Mouse (Mus musculus): Measurements from ENCODE around the gene Scnn1a.

The Scnn1a gene

GRCm38 (mm10) chr6:125318981-125319918 is 1.2 kb upstream of the Scnn1a start:
- Histone ChIP-seq H3K36me3 (ENCODE audit: control insufficient read depth, insufficient read depth, low read length, poor library complexity, severe bottlenecking) (no peaks in the 10 kb centered on the region), H3K27me3 (ENCODE audit: control insufficient read depth, insufficient read depth, low read length, poor library complexity, severe bottlenecking) (no peaks in the 10 kb centered on the region)
- no peak for DNase-seq (ENCODE audit: low read depth, low spot score)

GRCm38 (mm10) chr6:125319919-125320296 is 551 bp upstream of the Scnn1a start:
- no peak for DNase-seq (ENCODE audit: low read depth, low spot score)
- Histone ChIP-seq H3K36me3 (ENCODE audit: control insufficient read depth, insufficient read depth, low read length, poor library complexity, severe bottlenecking) (no peaks in the 10 kb centered on the region), H3K27me3 (ENCODE audit: control insufficient read depth, insufficient read depth, low read length, poor library complexity, severe bottlenecking) (no peaks in the 10 kb centered on the region)

- no peak for DNase-seq (ENCODE audit: low read depth, low spot score)
- H3K27me3 ChIP-seq (ENCODE audit: control insufficient read depth, insufficient read depth, low read length, poor library complexity, severe bottlenecking): no peaks in the 10 kb centered on the region
- no peaks in the 10 kb centered on the region for H3K36me3 ChIP-seq (ENCODE audit: control insufficient read depth, insufficient read depth, low read length, poor library complexity, severe bottlenecking)
These were observed 826 bp downstream of the Scnn1a start for GRCm38 (mm10) chr6:125321114-125321855.

GRCm38 (mm10) chr6:125322794-125323193 is 2.3 kb downstream of the Scnn1a start:
- no peaks in the 10 kb centered on the region for H3K36me3 ChIP-seq (ENCODE audit: control insufficient read depth, insufficient read depth, low read length, poor library complexity, severe bottlenecking)
- DNase-seq (ENCODE audit: low read depth, low spot score): no peak
- no peaks in the 10 kb centered on the region for H3K27me3 ChIP-seq (ENCODE audit: control insufficient read depth, insufficient read depth, low read length, poor library complexity, severe bottlenecking)

- no peaks in the 10 kb centered on the region for H3K27me3 ChIP-seq (ENCODE audit: control insufficient read depth, insufficient read depth, low read length, poor library complexity, severe bottlenecking)
- no peaks in the 10 kb centered on the region for H3K36me3 ChIP-seq (ENCODE audit: control insufficient read depth, insufficient read depth, low read length, poor library complexity, severe bottlenecking)
- no peak for DNase-seq (ENCODE audit: low read depth, low spot score)
These were observed 3.1 kb downstream of the Scnn1a start for GRCm38 (mm10) chr6:125323547-125323946.

- Histone ChIP-seq H3K27me3 (ENCODE audit: control insufficient read depth, insufficient read depth, low read length, poor library complexity, severe bottlenecking) (no peaks in the 10 kb centered on the region), H3K36me3 (ENCODE audit: control insufficient read depth, insufficient read depth, low read length, poor library complexity, severe bottlenecking) (no peaks in the 10 kb centered on the region)
- no peak for DNase-seq (ENCODE audit: low read depth, low spot score)
These were observed 4.9 kb downstream of the Scnn1a start for GRCm38 (mm10) chr6:125325337-125325736.

GRCm38 (mm10) chr6:125328243-125328642 is 7.8 kb downstream of the Scnn1a start:
- no peaks in the 10 kb centered on the region for H3K36me3 ChIP-seq (ENCODE audit: control insufficient read depth, insufficient read depth, low read length, poor library complexity, severe bottlenecking)
- DNase-seq (ENCODE audit: low read depth, low spot score): peak; percentile 42
- H3K27me3 ChIP-seq (ENCODE audit: control insufficient read depth, insufficient read depth, low read length, poor library complexity, severe bottlenecking): no peaks in the 10 kb centered on the region

- no peak for DNase-seq (ENCODE audit: low read depth, low spot score)
- no peaks in the 10 kb centered on the region for H3K27me3 ChIP-seq (ENCODE audit: control insufficient read depth, insufficient read depth, low read length, poor library complexity, severe bottlenecking)
These were observed 10.3 kb downstream of the Scnn1a start for GRCm38 (mm10) chr6:125330626-125331326.

GRCm38 (mm10) chr6:125333112-125333899 is 12.8 kb downstream of the Scnn1a start:
- no peak for DNase-seq (ENCODE audit: low read depth, low spot score)
- Histone ChIP-seq H3K27me3 (ENCODE audit: control insufficient read depth, insufficient read depth, low read length, poor library complexity, severe bottlenecking) (no peaks in the 10 kb centered on the region), H3K36me3 (ENCODE audit: control insufficient read depth, insufficient read depth, low read length, poor library complexity, severe bottlenecking) (no peaks in the 10 kb centered on the region)

More at GRCm38 (mm10) chr6:125330626-125331326, 10.3 kb downstream of the Scnn1a start:
- H3K36me3 ChIP-seq (ENCODE audit: control insufficient read depth, insufficient read depth, low read length, poor library complexity, severe bottlenecking): no peaks in the 10 kb centered on the region

GRCm38 (mm10) chr6:125334356-125334755 is 13.9 kb downstream of the Scnn1a start:
- no peak for DNase-seq (ENCODE audit: low read depth, low spot score)
- no peaks in the 10 kb centered on the region for H3K27me3 ChIP-seq (ENCODE audit: control insufficient read depth, insufficient read depth, low read length, poor library complexity, severe bottlenecking)
- no peaks in the 10 kb centered on the region for H3K36me3 ChIP-seq (ENCODE audit: control insufficient read depth, insufficient read depth, low read length, poor library complexity, severe bottlenecking)

GRCm38 (mm10) chr6:125338791-125339660 is 18.6 kb downstream of the Scnn1a start:
- DNase-seq (ENCODE audit: low read depth, low spot score): no peak
- Histone ChIP-seq H3K27me3 (ENCODE audit: control insufficient read depth, insufficient read depth, low read length, poor library complexity, severe bottlenecking) (no peaks in the 10 kb centered on the region; the same call in 1 of the 2 replicates), H3K36me3 (ENCODE audit: control insufficient read depth, insufficient read depth, low read length, poor library complexity, severe bottlenecking) (no peaks in the 10 kb centered on the region)

- DNase-seq (ENCODE audit: low read depth, low spot score): no peak
- H3K36me3 ChIP-seq (ENCODE audit: control insufficient read depth, insufficient read depth, low read length, poor library complexity, severe bottlenecking): no peaks in the 10 kb centered on the region
- H3K27me3 ChIP-seq (ENCODE audit: control insufficient read depth, insufficient read depth, low read length, poor library complexity, severe bottlenecking): no peaks in the 10 kb centered on the region; the same call in 1 of the 2 replicates
These were observed 19.8 kb downstream of the Scnn1a start for GRCm38 (mm10) chr6:125340244-125340643.

- no peak for DNase-seq (ENCODE audit: low read depth, low spot score)
- Histone ChIP-seq H3K27me3 (ENCODE audit: control insufficient read depth, insufficient read depth, low read length, poor library complexity, severe bottlenecking) (no peaks in the 10 kb centered on the region; the same call in 1 of the 2 replicates), H3K36me3 (ENCODE audit: control insufficient read depth, insufficient read depth, low read length, poor library complexity, severe bottlenecking) (no peaks in the 10 kb centered on the region)
These were observed 21.7 kb downstream of the Scnn1a start for GRCm38 (mm10) chr6:125342198-125342597.
